Mouse (Mus musculus): ENCODE measurements around the gene Gm45716.
"Not testable (repeated sequence)": the region's sequence is repeated elsewhere in the genome, so short reads cannot be mapped to it uniquely, and the experiment has no call there.

Gene Gm45716

DNA sequence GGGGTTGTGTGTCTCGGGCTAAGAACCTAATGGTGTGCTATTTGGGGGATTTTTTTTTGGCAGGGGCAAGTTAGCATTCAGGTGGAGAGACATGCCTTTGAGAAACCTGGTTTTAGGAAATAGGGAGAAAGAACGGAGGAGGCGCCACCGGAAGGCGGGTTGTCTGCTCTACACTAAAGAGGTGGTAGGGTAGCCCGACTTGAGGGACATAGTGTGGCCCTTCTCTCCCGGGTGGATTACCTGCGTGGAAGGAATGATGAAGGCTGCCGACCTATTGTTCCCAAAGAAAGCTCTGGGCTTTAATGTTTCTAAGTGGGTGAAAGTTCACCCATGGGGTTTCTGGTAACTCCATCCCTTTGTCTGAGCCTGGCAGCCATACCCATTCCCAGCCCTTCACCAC lies 62.7 kb downstream of the Gm45716 start:
- DNase-seq (ENCODE audit: low read depth, low spot score): no peak

DNA sequence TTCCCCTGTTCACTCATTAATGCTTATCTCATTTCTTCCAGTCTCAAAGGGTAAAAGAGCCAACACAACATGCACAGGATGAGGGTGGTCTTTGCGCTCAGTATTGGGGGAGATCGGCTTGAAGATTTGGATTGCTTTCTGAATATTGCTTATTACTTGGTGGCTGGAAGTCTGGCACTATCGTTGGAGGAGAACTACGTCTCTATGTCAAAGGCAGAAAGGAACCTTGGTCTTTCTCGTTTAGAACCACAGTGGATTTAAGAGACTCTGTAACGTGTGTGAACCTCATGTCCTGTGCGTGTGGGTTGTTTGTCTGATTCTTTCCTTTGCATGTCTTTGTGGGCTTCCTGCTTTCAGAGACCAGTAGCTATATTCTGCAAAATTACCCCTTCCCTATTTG lies 63.2 kb downstream of the Gm45716 start:
- DNase-seq (ENCODE audit: low read depth, low spot score): no peak

DNA sequence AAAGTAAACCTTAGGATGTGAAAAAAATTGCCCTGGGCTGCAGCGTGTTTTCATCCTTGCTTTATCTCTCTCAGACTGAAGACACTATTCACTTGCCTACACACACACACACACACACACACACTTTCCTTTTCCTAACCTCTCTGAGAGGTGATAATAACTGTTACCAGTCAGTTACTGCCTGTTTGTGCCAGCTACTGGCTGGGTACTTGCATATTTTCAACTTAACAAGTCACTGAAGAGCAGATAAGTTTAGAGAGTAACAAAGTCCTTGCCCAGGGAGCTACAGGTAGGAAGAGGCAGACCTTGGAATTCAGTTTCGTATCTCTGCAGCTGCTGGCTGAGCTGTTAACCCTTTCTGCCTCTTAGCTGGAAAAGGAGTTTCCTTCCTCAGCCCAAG lies 64.4 kb downstream of the Gm45716 start:
- no peak for DNase-seq (ENCODE audit: low read depth, low spot score)

DNA sequence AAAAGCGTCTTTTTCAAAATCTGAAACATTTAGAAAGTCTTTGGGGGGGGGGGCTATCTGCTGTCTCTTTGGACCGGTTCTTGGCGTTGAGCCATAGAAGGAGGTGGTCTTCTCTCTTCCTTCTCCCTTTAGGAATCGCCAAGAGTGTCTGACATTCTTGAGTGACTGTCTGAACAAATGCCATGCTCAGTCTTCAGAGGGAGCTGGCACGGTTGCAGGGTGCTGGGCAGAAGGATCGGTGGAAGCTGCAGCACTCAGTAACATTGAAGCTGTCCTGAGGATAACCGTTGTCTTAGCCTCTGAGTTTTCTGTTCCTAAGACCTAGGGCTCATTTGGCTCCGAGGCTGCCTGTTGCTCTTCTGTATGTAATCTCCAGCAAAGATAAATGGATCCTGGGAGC lies 64.9 kb downstream of the Gm45716 start:
- no peak for DNase-seq (ENCODE audit: low read depth, low spot score)

DNA sequence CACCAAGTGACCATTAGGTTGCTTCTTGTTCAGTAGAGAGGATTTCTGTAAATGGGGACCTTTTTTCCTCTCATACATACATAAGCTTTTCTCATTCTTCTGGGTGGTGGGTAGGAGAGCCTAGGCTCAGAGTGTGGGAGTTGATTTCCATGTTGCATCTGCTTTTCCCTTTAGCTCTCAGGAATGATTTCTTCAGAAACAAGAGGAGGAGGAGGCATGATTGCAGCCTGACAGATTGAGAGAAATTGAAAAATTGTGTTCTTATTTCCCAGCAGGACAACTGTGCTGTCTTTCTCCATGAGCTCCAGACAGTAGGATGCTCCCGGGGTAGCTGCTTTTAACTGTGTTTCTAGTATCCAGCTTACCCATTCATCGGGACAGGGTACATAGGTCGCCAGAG lies 67.1 kb downstream of the Gm45716 start:
- no peak for DNase-seq (ENCODE audit: low read depth, low spot score)

DNA sequence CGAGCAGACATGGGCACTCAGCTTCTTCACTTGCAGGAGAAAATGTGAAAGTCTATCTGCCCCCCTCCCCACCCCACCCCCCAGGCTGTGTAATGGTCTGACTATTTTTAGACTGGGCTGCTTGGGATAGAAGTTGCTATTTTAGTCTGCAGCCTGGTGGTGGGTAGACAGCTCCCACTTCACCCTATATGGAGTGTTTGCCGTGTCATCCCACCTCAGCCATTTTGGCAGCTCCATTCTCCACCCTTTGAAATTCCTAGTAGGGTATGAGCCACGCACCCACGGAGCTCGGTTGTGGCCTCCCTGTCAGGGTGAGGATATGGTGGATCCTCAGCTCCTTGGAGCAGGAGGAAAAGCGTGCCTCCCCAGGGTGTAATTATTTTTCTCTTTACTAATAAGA lies 68.2 kb downstream of the Gm45716 start:
- DNase-seq (ENCODE audit: low read depth, low spot score): peak; percentile 74

DNA sequence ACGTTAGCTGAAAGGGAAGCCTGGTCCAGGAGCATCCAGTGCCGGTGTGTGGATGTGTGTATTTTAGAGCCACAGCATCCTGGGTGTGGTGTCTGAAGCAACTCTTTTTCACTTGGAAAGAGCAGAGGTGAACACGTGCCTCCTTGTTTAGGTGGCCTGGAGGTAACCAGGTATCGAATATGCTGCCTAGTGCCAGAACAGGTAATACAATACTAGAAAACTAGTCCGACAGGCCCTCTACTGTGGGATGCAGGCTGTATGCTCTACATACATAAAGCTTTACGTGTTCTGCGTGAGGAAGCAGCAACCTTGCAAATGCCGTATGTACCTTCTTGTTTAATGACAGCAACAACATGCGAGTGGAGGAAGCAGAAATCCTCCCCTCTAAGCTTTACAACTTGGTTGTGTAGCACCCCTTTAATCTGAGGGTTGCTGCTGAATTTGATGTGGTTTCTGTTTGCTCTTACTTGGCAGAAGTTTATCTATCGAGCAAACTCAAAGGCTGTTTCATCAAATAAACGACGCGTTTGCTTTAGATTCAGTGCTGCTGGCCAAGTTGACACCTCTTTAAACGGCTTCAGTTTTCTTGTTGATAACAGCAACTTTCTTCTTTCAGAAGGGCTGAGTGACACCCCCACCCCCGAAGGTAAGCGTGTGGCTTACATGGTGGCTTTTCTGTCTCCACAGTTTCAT lies 69.5 kb downstream of the Gm45716 start:
- DNase-seq (ENCODE audit: low read depth, low spot score): no peak

- DNase-seq (ENCODE audit: low read depth, low spot score): no peak
Observed at GRCm38 (mm10) chr11:90258321-90258927, 70.9 kb downstream of the Gm45716 start.

DNA sequence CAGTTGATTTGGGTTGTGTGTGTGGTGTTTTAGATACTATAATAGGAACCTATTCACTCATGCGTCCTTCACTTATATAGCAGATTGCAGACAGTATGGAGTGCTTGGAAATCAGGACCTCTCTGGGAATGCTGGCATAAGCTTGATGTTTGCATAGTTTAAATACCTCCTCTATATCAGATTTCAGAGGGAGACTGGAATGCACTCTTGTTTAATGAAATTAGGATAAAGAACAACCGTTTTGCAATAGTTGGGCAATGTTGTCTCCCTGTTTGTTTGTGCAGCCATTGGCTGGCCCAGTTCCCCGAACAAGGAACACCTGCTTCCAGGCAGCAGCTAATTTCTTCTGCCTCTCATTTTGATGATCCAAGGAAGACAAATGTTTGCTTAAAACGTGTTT lies 71.6 kb downstream of the Gm45716 start:
- DNase-seq (ENCODE audit: low read depth, low spot score): no peak

DNA sequence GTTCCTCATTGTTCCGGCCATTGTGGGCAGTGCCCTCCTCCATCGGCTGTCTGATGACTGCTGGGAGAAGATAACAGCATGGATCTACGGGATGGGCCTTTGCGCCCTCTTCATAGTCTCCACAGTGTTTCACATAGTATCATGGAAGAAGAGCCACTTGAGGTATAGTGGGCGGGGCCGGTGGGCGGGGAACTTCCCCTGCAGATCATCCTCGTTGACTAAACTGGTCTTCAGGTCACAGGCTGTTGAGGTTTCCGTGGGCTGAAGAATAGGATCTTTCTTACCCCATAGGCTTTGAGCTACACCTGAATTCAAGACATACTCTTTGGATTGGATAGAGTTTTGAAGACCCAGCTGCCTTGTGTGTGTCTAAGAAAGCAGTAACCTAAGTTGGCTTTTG lies 72.3 kb downstream of the Gm45716 start:
- no peak for DNase-seq (ENCODE audit: low read depth, low spot score)

DNA sequence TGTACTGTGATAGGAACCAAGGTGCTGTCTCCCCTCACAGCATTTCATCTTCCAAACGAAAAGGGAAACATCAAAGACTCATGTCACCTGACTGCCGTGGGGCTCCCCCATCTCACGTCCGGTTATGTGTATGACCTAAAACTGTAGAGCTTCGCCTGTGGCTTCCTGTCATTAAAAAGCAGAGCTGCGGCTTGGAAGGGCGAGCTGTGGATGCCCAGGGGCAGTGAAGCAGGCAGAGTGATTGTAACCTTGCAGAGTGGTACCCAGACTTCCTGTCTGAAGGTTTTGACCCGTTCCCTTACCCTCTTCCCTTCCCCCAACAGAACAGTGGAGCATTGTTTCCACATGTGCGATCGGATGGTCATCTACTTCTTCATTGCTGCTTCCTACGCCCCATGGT lies 76.7 kb downstream of the Gm45716 start:
- DNase-seq (ENCODE audit: low read depth, low spot score): no peak

DNA sequence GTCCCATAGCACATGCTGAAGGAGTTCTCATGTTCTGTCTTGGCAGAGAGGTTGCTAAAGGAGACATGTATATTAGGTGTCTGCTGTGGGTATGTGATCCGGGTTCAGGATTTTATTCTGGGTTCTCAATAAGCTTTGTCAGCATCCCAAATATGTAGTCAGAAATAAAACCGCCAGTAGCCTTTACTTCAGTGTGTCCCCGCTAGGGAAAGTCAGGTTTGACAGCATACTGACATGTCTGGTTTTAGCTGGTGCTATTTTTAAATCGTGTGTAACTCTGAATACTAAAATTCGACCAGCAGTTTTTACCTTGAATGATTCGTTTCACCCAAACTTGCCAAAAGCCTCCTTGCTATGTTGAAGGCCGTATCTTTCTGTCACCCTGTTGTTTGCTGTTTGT lies 78.1 kb downstream of the Gm45716 start:
- DNase-seq (ENCODE audit: low read depth, low spot score): peak; percentile 74

- no peak for DNase-seq (ENCODE audit: low read depth, low spot score)
Observed at GRCm38 (mm10) chr11:90268934-90269333, 81.5 kb downstream of the Gm45716 start.

DNA sequence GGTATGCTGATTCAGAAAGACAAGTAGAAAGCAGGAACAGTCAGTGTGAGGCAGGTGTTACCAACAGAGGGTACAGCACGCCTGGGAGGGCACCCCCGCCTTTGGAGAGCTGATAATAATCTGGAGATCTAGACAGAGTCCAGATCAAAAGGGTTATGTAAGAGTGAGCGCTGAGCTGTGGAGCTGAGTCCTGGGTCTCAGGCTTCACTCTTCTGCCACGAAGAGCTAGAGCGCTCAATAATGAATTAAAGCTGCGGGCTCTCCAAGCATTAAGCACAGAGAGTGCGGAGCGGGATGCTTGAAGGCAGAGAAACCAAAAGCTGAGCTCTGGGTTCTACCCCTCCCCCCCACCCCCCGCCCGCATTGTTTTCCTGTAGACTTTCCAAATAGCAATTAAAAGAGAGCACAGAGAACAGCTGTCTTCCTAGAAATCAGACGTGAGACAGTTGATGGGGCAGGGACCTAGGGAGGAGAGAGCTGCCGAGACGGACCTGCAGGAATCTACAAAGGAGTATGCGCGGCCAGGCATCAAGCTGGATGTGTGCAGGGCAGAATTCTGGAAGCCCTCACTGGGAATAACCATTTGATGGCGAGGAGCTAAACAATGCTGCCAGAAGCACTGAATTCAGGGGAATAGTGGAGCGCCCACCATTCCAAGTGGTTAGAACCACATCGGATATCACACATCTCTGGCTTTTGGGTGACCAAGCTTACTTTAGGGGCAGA lies 82.1 kb downstream of the Gm45716 start:
- no peak for DNase-seq (ENCODE audit: low read depth, low spot score)

DNA sequence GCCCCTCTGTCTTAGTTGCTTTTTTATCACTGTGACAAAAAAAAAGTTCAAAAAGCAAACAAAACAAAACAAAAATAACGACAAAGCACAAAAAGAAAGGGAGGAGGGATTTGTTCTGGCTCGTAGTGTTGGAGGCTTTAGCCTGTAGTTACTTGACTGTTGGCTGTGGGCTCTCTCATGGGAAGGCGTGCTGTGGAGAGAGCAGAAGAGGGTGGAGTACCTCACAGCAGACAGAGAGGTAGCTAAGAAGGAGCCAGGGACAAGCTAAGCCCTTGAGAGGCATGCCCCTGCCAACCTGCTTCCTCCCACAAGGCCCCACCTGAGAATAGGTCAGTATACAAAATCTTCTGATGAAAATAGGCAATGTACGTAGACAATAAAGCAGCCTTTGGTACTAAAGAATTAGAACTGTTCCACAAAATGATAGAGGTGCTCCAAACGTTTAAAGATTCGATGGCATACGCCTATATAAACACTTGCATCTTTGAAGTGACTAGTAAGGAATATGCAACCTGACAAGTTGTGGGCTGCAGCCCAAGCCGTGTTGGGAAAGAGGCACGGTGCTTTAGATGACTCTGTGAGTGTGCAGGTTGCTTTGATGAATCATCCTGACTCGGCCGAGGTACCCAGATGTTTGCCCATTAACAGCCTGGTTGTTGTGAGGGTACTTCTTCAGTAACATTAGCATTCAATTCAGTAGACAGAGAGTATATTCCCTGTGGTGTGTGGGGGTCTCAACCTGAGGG lies 82.8 kb downstream of the Gm45716 start:
- DNase-seq (ENCODE audit: low read depth, low spot score): no peak

DNA sequence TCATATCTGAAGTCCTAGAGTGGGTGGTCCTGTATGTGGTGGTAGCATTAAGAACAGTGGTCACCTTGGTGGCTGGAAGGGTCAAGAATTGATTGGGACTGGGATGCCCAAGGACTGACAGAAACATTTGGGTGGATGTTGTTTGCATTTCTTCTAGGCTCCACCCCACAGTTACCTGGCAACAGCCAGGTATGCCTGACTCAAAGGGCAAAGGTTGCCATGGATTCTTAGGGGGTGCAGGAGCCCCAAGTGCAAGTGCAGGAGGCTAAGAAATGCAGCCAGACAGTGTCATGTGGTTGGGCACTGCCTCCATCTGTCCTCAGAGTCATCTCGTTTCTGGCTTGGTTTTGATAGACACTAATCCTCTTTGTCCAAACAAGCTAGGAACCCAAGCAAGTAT lies 86.7 kb downstream of the Gm45716 start:
- DNase-seq (ENCODE audit: low read depth, low spot score): no peak

GRCm38 (mm10) chr11:90275663-90276062 lies 88.2 kb downstream of the Gm45716 start:
- DNase-seq (ENCODE audit: low read depth, low spot score): no peak

GRCm38 (mm10) chr11:90276150-90276549 lies 88.7 kb downstream of the Gm45716 start:
- DNase-seq (ENCODE audit: low read depth, low spot score): peak; percentile 56

GRCm38 (mm10) chr11:90276561-90276960 lies 89.1 kb downstream of the Gm45716 start:
- DNase-seq (ENCODE audit: low read depth, low spot score): peak; percentile 81

GRCm38 (mm10) chr11:90280069-90280468 lies 92.6 kb downstream of the Gm45716 start:
- DNase-seq (ENCODE audit: low read depth, low spot score): no peak

DNA sequence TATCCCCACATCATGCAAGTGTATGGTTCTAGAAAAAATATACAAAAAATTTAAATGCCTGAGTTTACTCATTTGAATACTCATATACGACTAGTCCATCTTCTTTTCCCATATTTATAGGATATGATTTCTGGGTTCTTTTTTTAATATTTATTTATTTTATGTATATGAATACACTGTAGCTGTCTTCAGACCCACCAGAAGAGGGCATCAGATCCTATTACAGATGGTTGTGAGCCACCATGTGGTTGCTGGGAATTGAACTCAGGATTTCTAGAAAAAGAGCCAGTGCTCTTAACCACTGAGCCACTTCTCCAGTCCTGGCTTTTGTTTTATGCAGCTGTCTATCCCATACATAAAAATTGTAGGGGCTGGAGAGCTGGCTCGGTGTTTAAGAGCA lies 94.5 kb downstream of the Gm45716 start:
- DNase-seq (ENCODE audit: low read depth, low spot score): not testable (repeated sequence)

DNA sequence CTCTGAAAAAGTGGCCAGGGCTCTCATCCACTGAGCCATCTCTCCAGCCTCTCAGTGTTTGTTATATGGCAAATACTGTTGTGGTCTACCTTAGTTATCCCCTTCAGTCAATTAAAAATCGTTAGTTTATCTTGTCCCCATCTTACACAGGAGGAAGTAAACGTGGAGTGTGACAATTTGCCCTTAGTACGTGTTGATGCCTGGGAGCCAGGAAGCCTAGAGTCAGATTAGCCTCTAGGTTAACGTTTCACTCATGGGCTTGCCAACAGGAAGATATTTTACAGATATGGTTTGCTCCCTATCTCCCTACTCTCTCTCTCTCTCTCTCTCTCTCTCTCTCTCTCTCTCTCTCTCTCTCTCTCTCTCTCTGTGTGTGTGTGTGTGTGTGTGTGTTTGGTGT lies 95.7 kb downstream of the Gm45716 start:
- no peak for DNase-seq (ENCODE audit: low read depth, low spot score)

All from skeletal muscle tissue, adult 2 months (tissue).